Mouse (Mus musculus): Measurements from ENCODE around the gene Olfr1152.

GRCm38 (mm10) chr2:87894662-87895061 lies 28.4 kb downstream of the Olfr1152 start, which contains the start of gene Olfr1153:
- TF ChIP-seq CTCF (IDR thresholded peaks at IDR 0.05; ENCODE audit: low read depth) (no peak), EP300 (optimal IDR thresholded peaks at IDR 0.05) (no peak)
